Mouse (Mus musculus) heart, embryonic 13.5 days (tissue): ENCODE results near the gene Peg3. TPM values are rescaled to one million over a fixed set of nuclear protein-coding genes. Genes with fewer than 3 reads are reported as not detected.
"Not testable (repeated sequence)": the region's sequence is repeated elsewhere in the genome, so short reads cannot be mapped to it uniquely, and the experiment has no call there.

ENCODE experiments used
- ATAC-seq: fragments of 200-750 bp; cut with Nextera tagmentation; 2 replicates; pipeline ENCODE4 v1.8.0; 2017; ENCODE audit warnings: moderate TSS enrichment; ENCODE audit not compliant: insufficient number of reproducible peaks, low FRiP score, low TSS enrichment; ENCODE audit errors: extremely low read depth
- H3K27ac ChIP-seq: fragments of 300-500 bp; sonication (generic); replicated peaks from 2 replicates; pipeline ENCODE4 v1.5.1; 2015; ENCODE audit warnings: moderate library complexity, mild to moderate bottlenecking, inconsistent platforms
- H3K27me3 ChIP-seq: fragments of 300-500 bp; sonication (generic); replicated peaks from 2 replicates; pipeline ENCODE4 v1.6.1; 2015; ENCODE audit warnings: mild to moderate bottlenecking, inconsistent platforms
- H3K36me3 ChIP-seq: fragments of 300-500 bp; sonication (generic); 2 replicates; pipeline ENCODE4 v1.6.1; 2015; ENCODE audit warnings: mild to moderate bottlenecking, inconsistent platforms
- H3K4me1 ChIP-seq: fragments of 300-500 bp; sonication (generic); 2 replicates; pipeline ENCODE4 v1.6.1; 2015; ENCODE audit warnings: inconsistent platforms
- H3K4me2 ChIP-seq: fragments of 300-500 bp; sonication (generic); 2 replicates; pipeline ENCODE4 v1.6.1; 2015; ENCODE audit warnings: inconsistent platforms, mild to moderate bottlenecking, moderate library complexity
- H3K4me3 ChIP-seq: fragments of 300-500 bp; sonication (generic); 2 replicates; pipeline ENCODE4 v1.5.1; 2015; ENCODE audit warnings: moderate library complexity, mild to moderate bottlenecking, inconsistent platforms
- H3K9ac ChIP-seq: fragments of 300-500 bp; sonication (generic); 2 replicates; pipeline ENCODE4 v1.6.1; 2015; ENCODE audit warnings: inconsistent platforms, mild to moderate bottlenecking, moderate library complexity
- H3K9me3 ChIP-seq: fragments of 300-500 bp; sonication (generic); 2 replicates; pipeline ENCODE4 v1.6.1; 2016; ENCODE audit warnings: inconsistent platforms
- WGBS: fragments of 180-500 bp; shearing (Covaris S2); methylation state at CpG from one replicate; pipeline ENCODE4 v1.1.7; 2015; ENCODE audit warnings: mixed read lengths; 5-methylcytosine and 5-hydroxymethylcytosine counted together
- polyA plus RNA-seq: library from polyadenylated mRNA; unstranded; fragments of >200 nt; fragmentation: Nextera tagmentation; extraction: Ambion mirVana; gene quantifications from 2 replicates; pipeline ENCODE4 v1.2.1, GENCODE M21; 2015

Peg3 gene
- 92.0 and 106 TPM in 2 replicates for polyA plus RNA-seq

GRCm38 (mm10) chr7:6730241-6730640 lies at the start of gene Peg3, which contains the start of gene Usp29:
Peg3 (minus strand) TSS chr7:6730431.
Usp29 (plus strand) TSS chr7:6730578.
- peaks cover 13% of the 10 kb centered on the region for H3K36me3 ChIP-seq
- peak within 1 kb of the TSS; percentile 76 for H3K4me3 ChIP-seq
- no peaks in the 10 kb centered on the region for H3K27me3 ChIP-seq
- peak; percentile 25; the same call in 1 of the 2 replicates for ATAC-seq
- peak within 1 kb of the TSS; percentile 88 for H3K9ac ChIP-seq
- 39% methylated on average over 24 of the region's 24 CpGs for WGBS
- 0 out of 2 replicates have a peak, but pooled peaks cover 8% of the 10 kb centered on the region for H3K4me1 ChIP-seq
- H3K4me2 ChIP-seq = peak within 1 kb of the TSS; percentile 68
- peak within 1 kb of the TSS; percentile 94 for H3K27ac ChIP-seq
- peaks cover 26% of the 10 kb centered on the region for H3K9me3 ChIP-seq

DNA sequence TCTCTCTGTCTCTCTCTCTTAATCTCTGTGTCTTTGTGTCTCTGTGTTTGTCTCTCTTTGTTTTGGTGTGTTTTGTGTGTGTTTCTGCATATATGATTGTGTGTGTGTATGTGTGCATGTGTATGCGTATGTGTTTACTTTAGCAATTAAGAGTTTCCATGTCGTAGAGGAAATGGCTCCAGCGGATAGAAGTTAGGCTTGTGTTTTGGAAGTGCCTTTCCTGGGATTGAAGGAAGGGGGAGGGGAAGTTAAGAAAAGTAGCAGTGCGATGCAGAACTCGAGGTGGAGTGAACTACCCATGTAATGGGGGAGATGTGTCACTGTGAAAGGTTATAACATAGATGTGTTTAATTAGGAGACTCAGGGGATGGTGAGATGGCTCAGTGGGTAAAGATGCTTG lies 48.9 kb upstream of the Peg3 start:
- no peak for ATAC-seq
- Histone ChIP-seq H3K27me3 (no peaks in the 10 kb centered on the region), H3K9ac (no peak overlapping the region), H3K4me1 (peaks cover 76% of the 10 kb centered on the region), H3K36me3 (no peaks in the 10 kb centered on the region), H3K4me3 (no peak overlapping the region), H3K27ac (0 out of 2 replicates have a peak overlapping the region, but pooled peaks have one; percentile 88), H3K4me2 (no peak overlapping the region), H3K9me3 (no peaks in the 10 kb centered on the region)
- WGBS = 67% methylated on average over 5 of the region's 5 CpGs

GRCm38 (mm10) chr7:6777689-6778088 lies 47.5 kb upstream of the Peg3 start:
- ATAC-seq = peak; percentile 51
- peak overlapping the region; percentile 51 for H3K4me2 ChIP-seq
- H3K9ac ChIP-seq = peak overlapping the region; percentile 20; the same call in 1 of the 2 replicates
- H3K27ac ChIP-seq = peak overlapping the region; percentile 88
- peaks cover 78% of the 10 kb centered on the region for H3K4me1 ChIP-seq
- no peaks in the 10 kb centered on the region for H3K27me3 ChIP-seq
- no peaks in the 10 kb centered on the region for H3K9me3 ChIP-seq
- H3K4me3 ChIP-seq = 0 out of 2 replicates have a peak overlapping the region, but pooled peaks have one; percentile 0
- 5% methylated on average over 4 of the region's 4 CpGs for WGBS
- H3K36me3 ChIP-seq = no peaks in the 10 kb centered on the region

- H3K27me3 ChIP-seq = no peaks in the 10 kb centered on the region
- H3K4me2 ChIP-seq = peak overlapping the region; percentile 51
- H3K27ac ChIP-seq = peak overlapping the region; percentile 88
- 19% methylated on average over 2 of the region's 2 CpGs for WGBS
- ATAC-seq = peak; percentile 53; the same call in 1 of the 2 replicates
- peaks cover 74% of the 10 kb centered on the region for H3K4me1 ChIP-seq
- 0 out of 2 replicates have a peak overlapping the region, but pooled peaks have one; percentile 0 for H3K4me3 ChIP-seq
- H3K9ac ChIP-seq = peak overlapping the region; percentile 20; the same call in 1 of the 2 replicates
- H3K9me3 ChIP-seq = no peaks in the 10 kb centered on the region
- no peaks in the 10 kb centered on the region for H3K36me3 ChIP-seq
These were observed 46.9 kb upstream of the Peg3 start for GRCm38 (mm10) chr7:6777107-6777506.

DNA sequence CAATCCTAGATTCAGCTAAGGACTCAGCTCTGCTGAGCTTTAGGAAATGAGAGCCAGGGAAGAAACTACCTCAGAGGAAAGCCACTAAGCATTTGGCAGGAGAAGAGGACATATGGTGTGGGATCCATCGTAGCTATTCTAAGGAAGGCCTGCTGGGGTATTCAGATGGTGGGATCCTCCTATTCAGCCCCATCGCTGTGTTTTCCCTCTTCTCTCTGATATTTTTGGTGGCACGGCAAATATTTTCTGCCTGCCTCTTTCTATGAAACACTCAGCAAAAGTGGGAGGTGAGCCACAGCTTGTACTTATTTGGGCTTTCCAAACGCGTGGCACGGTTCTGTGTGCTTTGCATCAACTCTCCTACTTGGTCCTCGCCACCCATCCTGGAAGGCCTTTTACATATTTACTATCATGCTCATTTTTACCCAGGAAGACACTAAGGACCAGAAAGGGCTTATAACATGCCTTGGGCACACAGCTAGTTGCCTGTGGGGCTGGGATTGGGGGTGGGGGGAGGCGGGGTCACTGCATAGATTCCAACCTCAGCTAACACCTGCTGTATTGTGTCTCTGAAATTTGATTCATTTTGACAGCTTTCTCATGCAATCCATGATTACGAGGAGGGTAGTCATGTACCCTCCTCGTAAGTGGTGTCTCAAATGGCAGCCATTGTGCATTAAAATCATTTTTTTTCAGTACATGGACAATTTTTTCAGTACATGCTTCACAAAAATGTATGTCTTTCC lies 46.3 kb upstream of the Peg3 start:
- no peak overlapping the region for H3K9ac ChIP-seq
- WGBS = 77% methylated on average over 10 of the region's 10 CpGs
- peaks cover 68% of the 10 kb centered on the region for H3K4me1 ChIP-seq

GRCm38 (mm10) chr7:6773865-6774413 lies 43.7 kb upstream of the Peg3 start:
- 35% methylated on average over 11 of the region's 11 CpGs for WGBS
- H3K36me3 ChIP-seq, H3K9ac ChIP-seq, H3K9me3 ChIP-seq, H3K4me2 ChIP-seq, ATAC-seq, H3K27me3 ChIP-seq, H3K4me3 ChIP-seq: not testable (repeated sequence)
- H3K27ac ChIP-seq = peak overlapping the region; percentile 50; the same call in 1 of the 2 replicates
- peaks cover 67% of the 10 kb centered on the region for H3K4me1 ChIP-seq

More for the DNA sequence above, 46.3 kb upstream of the Peg3 start:
- Histone ChIP-seq H3K4me2 (no peak overlapping the region), H3K27me3 (no peaks in the 10 kb centered on the region), H3K9me3 (no peaks in the 10 kb centered on the region), H3K27ac (peak overlapping the region; percentile 88), H3K4me3 (no peak overlapping the region), H3K36me3 (no peaks in the 10 kb centered on the region)
- ATAC-seq = no peak

DNA sequence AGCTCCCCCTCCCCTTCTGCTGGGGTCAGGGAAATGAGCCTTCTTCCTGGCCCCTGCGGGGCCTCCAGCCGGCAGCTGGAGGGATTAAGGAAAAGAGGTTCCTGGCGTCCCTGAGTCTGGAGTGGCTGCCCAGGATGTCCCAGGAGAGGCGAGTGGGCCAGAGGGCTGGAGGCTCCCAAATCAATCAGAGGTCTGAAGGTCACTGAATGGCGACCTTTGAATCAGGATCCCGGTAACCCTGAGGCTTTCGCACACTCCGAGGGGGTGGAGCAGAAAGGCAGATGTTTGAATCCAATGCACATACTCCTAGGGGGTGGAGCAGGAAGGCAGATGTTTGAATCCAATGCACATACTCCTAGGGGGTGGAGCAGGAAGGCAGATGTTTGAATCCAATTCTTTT lies 40.1 kb upstream of the Peg3 start:
- Histone ChIP-seq H3K9me3 (no peaks in the 10 kb centered on the region; the same call in 1 of the 2 replicates), H3K4me2 (peak overlapping the region; percentile 20; the same call in 1 of the 2 replicates), H3K4me3 (no peak overlapping the region), H3K4me1 (peaks cover 38% of the 10 kb centered on the region), H3K36me3 (peaks cover 13% of the 10 kb centered on the region), H3K27me3 (no peaks in the 10 kb centered on the region), H3K27ac (peak overlapping the region; percentile 58), H3K9ac (peak overlapping the region; percentile 55)
- no peak for ATAC-seq
- 5% methylated on average over 8 of the region's 8 CpGs for WGBS

DNA sequence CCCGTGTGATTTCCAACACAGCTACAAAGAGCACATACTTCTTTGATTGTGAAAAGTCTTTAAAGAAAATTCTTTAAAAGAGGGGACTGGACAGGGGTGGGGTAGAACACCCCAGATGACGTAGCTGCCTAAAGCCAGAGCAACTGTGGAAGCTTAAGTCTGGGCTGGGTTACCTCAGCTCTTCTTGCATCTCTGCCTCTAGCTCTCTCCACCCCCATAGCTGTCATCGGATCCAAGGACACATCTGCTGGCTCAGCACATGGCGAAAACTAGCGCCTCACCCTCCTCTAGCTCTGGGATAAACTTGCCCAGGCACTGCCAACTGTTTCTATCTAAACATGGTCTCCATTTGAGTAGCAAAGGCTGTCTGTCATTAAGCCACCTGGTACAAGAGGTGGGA lies 35.0 kb upstream of the Peg3 start:
- peaks cover 13% of the 10 kb centered on the region for H3K36me3 ChIP-seq
- H3K4me3 ChIP-seq = no peak overlapping the region
- H3K4me2 ChIP-seq = no peak overlapping the region
- H3K27ac ChIP-seq = 0 out of 2 replicates have a peak overlapping the region, but pooled peaks have one; percentile 21
- H3K9me3 ChIP-seq = no peaks in the 10 kb centered on the region; the same call in 1 of the 2 replicates
- peak; percentile 60; the same call in 1 of the 2 replicates for ATAC-seq
- no peaks in the 10 kb centered on the region for H3K27me3 ChIP-seq
- no peak overlapping the region for H3K9ac ChIP-seq
- peaks cover 17% of the 10 kb centered on the region for H3K4me1 ChIP-seq
- WGBS = 24% methylated on average over 5 of the region's 5 CpGs

- H3K36me3 ChIP-seq = no peaks in the 10 kb centered on the region
- peaks cover under 1% of the 10 kb centered on the region for H3K4me1 ChIP-seq
- ATAC-seq = no peak
- H3K27ac ChIP-seq = no peak overlapping the region
- no peak overlapping the region for H3K4me3 ChIP-seq
- no peak overlapping the region for H3K9ac ChIP-seq
- no peaks in the 10 kb centered on the region for H3K9me3 ChIP-seq
- no peak overlapping the region for H3K4me2 ChIP-seq
- no peaks in the 10 kb centered on the region for H3K27me3 ChIP-seq
- 60% methylated on average over 6 of the region's 6 CpGs for WGBS
These were observed 29.9 kb upstream of the Peg3 start for GRCm38 (mm10) chr7:6760170-6760569.

DNA sequence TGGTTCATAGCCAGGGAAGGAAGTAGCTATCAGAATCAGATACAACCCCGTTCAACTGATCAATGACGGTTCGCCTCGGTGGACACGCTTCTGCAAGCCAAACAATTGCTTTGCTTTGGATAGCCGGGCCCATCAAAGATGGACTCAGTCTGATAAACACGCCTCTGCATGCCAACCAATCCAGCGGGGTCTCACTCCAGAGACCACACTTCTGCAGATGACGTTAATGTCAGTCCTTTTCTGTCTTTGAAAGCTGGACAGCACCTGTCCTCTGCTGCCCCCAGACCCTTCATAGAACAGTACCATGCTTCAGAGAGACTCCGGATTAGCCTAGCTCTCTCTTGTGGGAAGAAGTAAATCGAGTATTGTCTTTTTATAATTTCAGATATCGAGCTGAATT lies 29.5 kb upstream of the Peg3 start:
- H3K4me1 ChIP-seq = no peaks in the 10 kb centered on the region
- H3K27ac ChIP-seq = no peak overlapping the region
- 68% methylated on average over 12 of the region's 12 CpGs for WGBS
- ATAC-seq = no peak
- no peak overlapping the region for H3K9ac ChIP-seq
- H3K9me3 ChIP-seq = no peaks in the 10 kb centered on the region
- no peak overlapping the region for H3K4me2 ChIP-seq
- H3K4me3 ChIP-seq = no peak overlapping the region
- H3K27me3 ChIP-seq = no peaks in the 10 kb centered on the region
- no peaks in the 10 kb centered on the region for H3K36me3 ChIP-seq

- no peaks in the 10 kb centered on the region for H3K9me3 ChIP-seq
- no peak overlapping the region for H3K27ac ChIP-seq
- no peaks in the 10 kb centered on the region for H3K36me3 ChIP-seq
- ATAC-seq = no peak
- no peaks in the 10 kb centered on the region for H3K27me3 ChIP-seq
- WGBS = 67% methylated on average over 4 of the region's 4 CpGs
- no peak overlapping the region for H3K4me3 ChIP-seq
- H3K9ac ChIP-seq = no peak overlapping the region
- H3K4me1 ChIP-seq = peaks cover 5% of the 10 kb centered on the region; the same call in 1 of the 2 replicates
- H3K4me2 ChIP-seq = no peak overlapping the region
These were observed 26.6 kb upstream of the Peg3 start for GRCm38 (mm10) chr7:6756777-6757291.
